Mouse (Mus musculus) kidney, embryonic 14.5 days (tissue): Measurements from ENCODE around the gene Sox13. TPM values are rescaled to one million over a fixed set of nuclear protein-coding genes. Genes with fewer than 3 reads are reported as not detected.

ENCODE experiments used
- ATAC-seq: fragments of 200-750 bp; cut with Nextera tagmentation; 2 replicates; pipeline ENCODE4 v1.8.0; 2017; ENCODE audit warnings: moderate number of reproducible peaks, mild to moderate bottlenecking, moderate TSS enrichment, moderate library complexity; ENCODE audit not compliant: low FRiP score, low TSS enrichment
- H3K27ac ChIP-seq: fragments of 300-500 bp; sonication (generic); 2 replicates; pipeline ENCODE4 v1.5.1; 2014; ENCODE audit warnings: low read depth, mild to moderate bottlenecking, low read length, moderate library complexity, mixed read lengths
- H3K27me3 ChIP-seq: fragments of 300-500 bp; sonication (generic); 2 replicates; pipeline ENCODE4 v1.6.1; 2014; ENCODE audit warnings: mild to moderate bottlenecking, low read length; ENCODE audit not compliant: control insufficient read depth, insufficient read depth
- H3K36me3 ChIP-seq: fragments of 300-500 bp; sonication (generic); 2 replicates; pipeline ENCODE4 v1.6.1; 2014; ENCODE audit warnings: low read length, mixed read lengths; ENCODE audit not compliant: control insufficient read depth, insufficient read depth
- H3K4me1 ChIP-seq: fragments of 300-500 bp; sonication (generic); 2 replicates; pipeline ENCODE4 v1.6.1; 2014; ENCODE audit warnings: low read length, mixed read lengths; ENCODE audit not compliant: control insufficient read depth, insufficient read depth
- H3K4me2 ChIP-seq: fragments of 300-500 bp; sonication (generic); replicated peaks from 2 replicates; pipeline ENCODE4 v1.6.1; 2014; ENCODE audit warnings: low read depth, mild to moderate bottlenecking, low read length
- H3K4me3 ChIP-seq: fragments of 300-500 bp; sonication (generic); 2 replicates; pipeline ENCODE4 v1.5.1; 2014; ENCODE audit warnings: mild to moderate bottlenecking, low read length
- H3K9ac ChIP-seq: fragments of 300-500 bp; sonication (generic); 2 replicates; pipeline ENCODE4 v1.6.1; 2014; ENCODE audit warnings: low read depth, mild to moderate bottlenecking, low read length, moderate library complexity
- H3K9me3 ChIP-seq: fragments of 300-500 bp; sonication (generic); 2 replicates; pipeline ENCODE4 v1.6.1; 2016; ENCODE audit warnings: low read length; ENCODE audit not compliant: control insufficient read depth
- WGBS: fragments of 180-500 bp; shearing (Covaris S2); extraction: QIAGEN DNeasy Blood & Tissue Kit; methylation state at CpG from one replicate; pipeline ENCODE4 v1.1.7; 2014; 5-methylcytosine and 5-hydroxymethylcytosine counted together
- polyA plus RNA-seq: library from polyadenylated mRNA; unstranded; fragments of >200 nt; fragmentation: Nextera tagmentation; extraction: Ambion mirVana; gene quantifications from 2 replicates; pipeline ENCODE4 v1.2.1, GENCODE M21; 2014

The Sox13 gene
- polyA plus RNA-seq, 1 experiment from 2014 or later: 16.2 TPM

DNA sequence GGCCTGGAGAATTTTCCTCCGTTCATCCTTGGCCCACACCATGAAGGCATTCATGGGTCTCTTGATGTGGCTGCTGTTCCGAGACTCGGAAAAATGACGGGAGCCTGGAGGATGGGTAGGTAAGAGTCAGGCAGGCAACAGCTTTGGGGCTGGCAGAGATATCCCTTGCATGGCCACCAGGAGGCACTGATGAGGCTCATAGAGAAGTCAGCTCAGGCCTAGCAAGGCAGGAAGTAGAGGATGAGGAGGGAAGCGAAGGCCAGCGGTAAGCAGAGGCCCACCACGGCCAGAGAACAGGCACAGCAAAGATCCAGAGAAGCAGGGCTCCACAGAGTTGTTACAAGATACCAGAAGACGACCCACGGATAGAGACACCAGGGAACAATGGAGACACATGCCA is 38.7 kb downstream of the Sox13 start:
- H3K27me3 ChIP-seq: no peaks in the 10 kb centered on the region
- H3K4me1 ChIP-seq: no peaks in the 10 kb centered on the region
- no peak overlapping the region for H3K9ac ChIP-seq
- H3K9me3 ChIP-seq: no peaks in the 10 kb centered on the region
- no peak overlapping the region for H3K4me2 ChIP-seq
- no peak overlapping the region for H3K27ac ChIP-seq
- ATAC-seq: no peak
- 45% methylated on average over 9 of the region's 9 CpGs for WGBS
- H3K36me3 ChIP-seq: peaks cover 74% of the 10 kb centered on the region
- H3K4me3 ChIP-seq: no peak overlapping the region

DNA sequence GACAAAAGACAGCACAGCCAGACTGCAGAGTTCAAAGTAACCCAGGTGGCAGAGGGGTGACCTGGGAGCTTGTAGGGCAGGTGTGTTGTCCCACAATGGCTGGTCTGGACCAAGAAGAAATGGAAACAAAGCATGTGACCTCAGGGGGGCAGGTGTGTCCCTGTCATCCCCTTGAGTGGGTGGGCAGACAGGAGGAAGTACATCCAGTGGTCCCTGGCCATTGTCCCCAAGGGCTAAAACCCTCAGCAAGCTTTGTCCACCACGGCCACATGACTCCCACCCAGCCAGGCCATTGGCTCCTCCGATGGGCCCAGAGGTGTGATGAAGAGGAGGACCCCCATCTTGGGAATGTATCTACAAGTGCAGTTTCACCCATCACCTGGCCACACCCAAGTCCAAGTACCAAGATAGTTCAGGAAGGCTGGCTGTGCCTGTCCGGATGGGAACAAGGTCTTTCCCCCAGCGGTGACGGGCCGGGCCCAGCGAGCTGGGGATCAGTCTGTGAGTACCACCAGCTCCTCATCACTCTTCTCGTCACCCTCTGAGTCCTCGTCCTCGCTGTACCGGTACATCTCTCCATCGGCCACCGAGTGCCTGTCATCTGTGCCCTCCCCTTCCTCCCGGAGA is 40.9 kb downstream of the Sox13 start:
- 91% methylated on average over 14 of the region's 14 CpGs for WGBS
- Histone ChIP-seq H3K4me2 (no peak overlapping the region), H3K36me3 (peaks cover 55% of the 10 kb centered on the region)

DNA sequence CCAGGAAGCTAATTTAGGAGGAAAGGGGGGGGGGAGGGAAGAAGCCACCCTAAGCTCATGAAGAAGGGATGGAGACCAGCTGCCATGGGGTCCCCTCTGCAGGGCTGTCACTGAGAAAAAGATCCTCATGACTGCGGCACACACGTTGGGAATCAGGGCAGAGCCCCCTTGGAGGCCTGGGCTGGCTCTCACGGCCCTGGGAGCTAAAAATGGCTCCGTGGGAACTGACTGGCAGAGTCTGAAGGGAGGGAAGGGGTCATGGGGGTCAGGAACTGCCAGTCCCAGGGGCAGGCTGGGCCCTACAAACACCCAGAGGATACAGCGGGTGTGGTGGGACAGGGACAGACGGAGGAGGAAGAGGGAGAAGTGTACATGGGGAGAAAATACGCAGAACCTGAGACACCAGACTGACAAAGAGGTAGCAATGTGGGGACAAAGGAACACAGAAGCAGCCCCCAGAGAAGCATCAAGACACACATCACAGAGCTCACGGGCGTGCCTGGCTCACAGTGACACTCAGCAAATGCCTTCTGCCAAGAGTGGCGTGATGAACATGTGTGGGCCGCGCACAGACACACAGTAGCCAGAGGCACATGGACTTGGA is 41.5 kb downstream of the Sox13 start:
- 54% methylated on average over 12 of the region's 12 CpGs for WGBS
- Histone ChIP-seq H3K4me3 (no peak overlapping the region), H3K36me3 (peaks cover 50% of the 10 kb centered on the region), H3K27me3 (no peaks in the 10 kb centered on the region), H3K4me1 (peaks cover 3% of the 10 kb centered on the region; the same call in 1 of the 2 replicates), H3K4me2 (no peak overlapping the region), H3K27ac (no peak overlapping the region; the same call in 1 of the 2 replicates), H3K9me3 (no peaks in the 10 kb centered on the region), H3K9ac (no peak overlapping the region)
- no peak for ATAC-seq

More for the DNA sequence above, 40.9 kb downstream of the Sox13 start:
- no peak overlapping the region for H3K27ac ChIP-seq
- ATAC-seq: no peak
- no peak overlapping the region for H3K4me3 ChIP-seq
- no peak overlapping the region for H3K9ac ChIP-seq
- no peaks in the 10 kb centered on the region for H3K27me3 ChIP-seq
- H3K4me1 ChIP-seq: peaks cover 3% of the 10 kb centered on the region; the same call in 1 of the 2 replicates
- no peaks in the 10 kb centered on the region for H3K9me3 ChIP-seq

DNA sequence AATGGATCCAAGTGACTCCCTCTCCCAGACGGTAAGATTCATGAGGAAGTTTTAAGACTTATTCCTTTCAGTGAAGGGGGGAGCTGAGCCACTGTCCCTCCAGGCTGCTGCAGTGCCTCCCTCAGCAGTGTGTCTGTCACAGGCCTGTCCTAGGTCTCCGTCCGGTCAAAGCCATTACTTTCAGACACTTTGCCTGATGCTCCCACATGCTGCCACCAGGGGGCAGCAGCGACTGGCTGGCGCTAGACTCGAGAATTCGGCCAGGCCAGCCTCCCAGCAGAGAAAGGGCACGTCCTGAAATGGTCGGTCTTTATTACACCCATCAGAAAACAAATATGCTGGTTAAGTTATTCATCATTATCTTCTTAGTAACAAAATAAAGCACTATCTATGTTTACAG is 42.2 kb downstream of the Sox13 start:
- H3K27ac ChIP-seq: no peak overlapping the region
- peak; percentile 24; the same call in 1 of the 2 replicates for ATAC-seq
- H3K27me3 ChIP-seq: no peaks in the 10 kb centered on the region
- no peak overlapping the region for H3K4me2 ChIP-seq
- H3K9ac ChIP-seq: no peak overlapping the region
- H3K4me1 ChIP-seq: peaks cover 3% of the 10 kb centered on the region; the same call in 1 of the 2 replicates
- no peak overlapping the region for H3K4me3 ChIP-seq
- H3K9me3 ChIP-seq: no peaks in the 10 kb centered on the region
- H3K36me3 ChIP-seq: peaks cover 44% of the 10 kb centered on the region
- WGBS: 7% methylated on average over 9 of the region's 9 CpGs

DNA sequence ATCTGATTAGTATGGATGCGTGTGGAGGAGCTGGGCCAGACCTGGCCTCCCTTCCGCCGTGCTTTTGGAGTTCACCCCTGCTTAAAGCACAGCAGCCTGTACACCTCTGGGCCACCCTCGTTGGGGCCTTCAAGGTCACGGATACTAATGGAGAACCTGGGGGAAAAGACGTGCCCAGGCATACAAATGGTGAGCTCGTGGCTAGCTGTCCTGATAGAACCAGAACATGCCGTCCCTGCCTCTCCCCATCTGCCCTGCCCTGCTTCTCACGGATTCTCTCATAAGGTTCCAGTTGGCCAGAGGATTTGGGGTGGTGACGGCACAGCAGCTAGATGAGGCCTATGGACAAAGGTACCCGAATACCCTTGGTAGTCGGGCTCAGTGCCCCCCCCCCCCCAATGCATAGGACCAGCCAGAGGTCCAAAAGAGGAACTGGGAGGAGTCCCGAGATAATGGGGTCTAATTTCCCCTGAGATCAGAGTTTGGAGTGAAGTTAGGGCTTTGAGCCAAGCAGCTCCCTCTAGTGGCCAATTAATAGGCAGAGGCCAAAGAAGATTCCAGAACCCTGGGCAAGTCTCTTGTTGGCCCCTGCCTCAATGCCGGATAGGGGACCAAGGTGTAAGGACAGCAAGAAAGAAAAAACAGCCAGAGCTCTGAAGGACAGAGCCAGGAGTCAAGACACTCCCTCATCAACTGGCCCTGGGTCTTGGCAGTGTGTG is 43.7 kb downstream of the Sox13 start:
- H3K4me2 ChIP-seq: no peak overlapping the region
- peaks cover 3% of the 10 kb centered on the region; the same call in 1 of the 2 replicates for H3K4me1 ChIP-seq
- H3K36me3 ChIP-seq: peaks cover 30% of the 10 kb centered on the region
- no peaks in the 10 kb centered on the region for H3K9me3 ChIP-seq
- H3K9ac ChIP-seq: no peak overlapping the region
- H3K27ac ChIP-seq: no peak overlapping the region
- ATAC-seq: no peak
- H3K27me3 ChIP-seq: no peaks in the 10 kb centered on the region
- 71% methylated on average over 14 of the region's 14 CpGs for WGBS
- H3K4me3 ChIP-seq: no peak overlapping the region

DNA sequence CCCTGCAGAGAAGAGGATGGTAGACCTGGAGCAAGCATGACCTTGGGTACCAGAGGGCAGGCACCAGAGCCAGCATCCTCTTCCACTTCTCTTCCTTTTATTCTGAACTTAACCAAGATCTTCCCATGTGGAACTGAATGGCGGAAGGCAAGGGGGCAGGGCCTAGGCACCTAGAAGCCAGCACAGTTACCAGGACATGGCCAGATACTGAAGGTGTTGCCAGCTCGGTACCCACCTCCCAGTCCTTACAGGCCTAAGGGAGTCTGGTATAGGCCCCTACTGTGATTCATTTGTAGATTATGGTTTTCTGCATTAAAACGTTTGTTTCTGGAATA is 44.2 kb downstream of the Sox13 start:
- Histone ChIP-seq H3K4me1 (peaks cover 3% of the 10 kb centered on the region; the same call in 1 of the 2 replicates), H3K4me2 (no peak overlapping the region), H3K9ac (no peak overlapping the region), H3K27me3 (no peaks in the 10 kb centered on the region), H3K36me3 (peaks cover 25% of the 10 kb centered on the region), H3K4me3 (no peak overlapping the region), H3K27ac (no peak overlapping the region), H3K9me3 (no peaks in the 10 kb centered on the region)
- 64% methylated on average over 3 of the region's 3 CpGs for WGBS
- no peak for ATAC-seq

DNA sequence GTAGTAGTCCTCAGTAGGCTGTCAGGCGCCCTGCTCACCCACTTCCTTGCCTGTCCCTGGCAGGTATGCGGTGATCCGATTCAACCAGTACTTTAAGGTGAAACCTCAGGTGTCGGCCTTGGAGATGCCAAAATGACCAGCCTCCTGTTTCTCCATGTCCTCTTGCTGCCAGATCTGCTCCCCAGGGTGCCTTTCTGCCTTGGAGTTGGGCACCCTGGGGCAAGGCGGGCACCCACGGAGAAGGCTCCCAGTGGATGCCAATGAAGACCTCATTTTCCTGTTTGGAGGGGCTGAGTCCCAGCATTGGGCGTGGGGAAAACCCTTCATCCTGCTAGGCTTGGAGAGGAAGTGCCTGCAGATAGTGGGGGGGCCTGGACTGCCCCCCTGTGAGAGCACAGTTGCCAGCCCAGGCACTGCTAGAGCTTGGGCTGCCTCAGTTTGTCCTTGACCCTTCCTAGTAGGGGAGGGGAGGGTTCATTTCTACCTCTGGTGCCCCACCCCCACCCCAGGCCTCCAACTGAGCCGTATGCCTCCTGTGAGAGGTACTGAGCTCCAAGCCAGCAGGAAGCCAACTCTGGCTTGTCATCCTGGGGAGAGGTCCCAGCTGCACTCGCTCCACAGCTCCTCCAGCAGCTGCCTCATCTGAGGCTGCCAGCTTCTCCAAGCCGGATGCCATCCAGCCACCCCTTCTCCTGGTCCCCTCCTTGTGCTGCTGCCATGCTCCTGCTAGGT is 44.8 kb downstream of the Sox13 start:
- no peak overlapping the region for H3K9ac ChIP-seq
- peaks cover 3% of the 10 kb centered on the region; the same call in 1 of the 2 replicates for H3K4me1 ChIP-seq
- H3K4me2 ChIP-seq: no peak overlapping the region
- H3K27ac ChIP-seq: no peak overlapping the region
- 68% methylated on average over 10 of the region's 10 CpGs for WGBS
- no peak for ATAC-seq
- H3K36me3 ChIP-seq: peaks cover 20% of the 10 kb centered on the region; the same call in 1 of the 2 replicates
- H3K9me3 ChIP-seq: no peaks in the 10 kb centered on the region
- no peak overlapping the region for H3K4me3 ChIP-seq
- H3K27me3 ChIP-seq: no peaks in the 10 kb centered on the region

DNA sequence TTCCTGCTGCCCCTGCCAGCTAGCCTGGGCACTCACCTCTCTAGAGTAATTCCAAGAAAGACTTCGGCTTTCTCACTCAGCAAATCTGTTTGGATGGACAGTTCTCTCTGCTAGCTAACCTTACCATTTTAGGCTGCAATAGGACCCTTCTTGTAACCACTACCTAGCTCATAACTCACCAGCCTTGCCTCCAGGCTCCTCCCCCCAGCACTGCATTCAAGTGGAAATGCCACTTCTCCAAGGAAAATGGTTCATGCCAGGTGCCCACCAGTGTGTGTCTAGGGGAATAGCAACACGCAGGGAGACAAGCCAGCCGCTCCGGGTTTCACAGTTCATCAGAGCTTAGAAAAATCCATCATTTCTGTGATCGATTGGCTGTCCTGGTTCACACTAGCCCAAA is 46.6 kb downstream of the Sox13 start:
- H3K4me2 ChIP-seq: no peak overlapping the region
- no peaks in the 10 kb centered on the region for H3K9me3 ChIP-seq
- 78% methylated on average over 5 of the region's 5 CpGs for WGBS
- peaks cover 3% of the 10 kb centered on the region; the same call in 1 of the 2 replicates for H3K4me1 ChIP-seq
- no peak overlapping the region for H3K27ac ChIP-seq
- ATAC-seq: no peak
- no peak overlapping the region for H3K9ac ChIP-seq
- no peak overlapping the region for H3K4me3 ChIP-seq
- no peaks in the 10 kb centered on the region for H3K27me3 ChIP-seq
- H3K36me3 ChIP-seq: peaks cover 1% of the 10 kb centered on the region; the same call in 1 of the 2 replicates
